Mouse (Mus musculus): ENCODE data around the gene Pabpn1l.
"Not testable (repeated sequence)": the region's sequence is repeated elsewhere in the genome, so short reads cannot be mapped to it uniquely, and the experiment has no call there.

Gene Pabpn1l

GRCm38 (mm10) chr8:122576648-122577022 is 45.9 kb downstream of the Pabpn1l start, which contains the start of gene Aprt:
Gene Aprt (minus strand): TSS chr8:122576909.
- peak; percentile 91 to 92 for DNase-seq (ENCODE audit: low spot score in 2 of 2)

- no peak for DNase-seq (ENCODE audit: low spot score in 2 of 2)
These were observed 46.5 kb downstream of the Pabpn1l start for GRCm38 (mm10) chr8:122575735-122576647.

- no peak for DNase-seq (ENCODE audit: low spot score in 2 of 2)
These were observed 47.3 kb downstream of the Pabpn1l start for GRCm38 (mm10) chr8:122575286-122575685.

- no peak for DNase-seq (ENCODE audit: low spot score in 2 of 2)
These were observed 47.8 kb downstream of the Pabpn1l start for GRCm38 (mm10) chr8:122574667-122575251.

- DNase-seq (ENCODE audit: low spot score in 2 of 2): no peak
These were observed 48.3 kb downstream of the Pabpn1l start for GRCm38 (mm10) chr8:122574264-122574663.

- DNase-seq (ENCODE audit: low spot score in 2 of 2): no peak
These were observed 49.0 kb downstream of the Pabpn1l start for GRCm38 (mm10) chr8:122573577-122573976.

GRCm38 (mm10) chr8:122573176-122573575 is 49.4 kb downstream of the Pabpn1l start:
- not testable (repeated sequence) for DNase-seq (ENCODE audit: low spot score in 2 of 2)

GRCm38 (mm10) chr8:122572751-122573150 is 49.8 kb downstream of the Pabpn1l start:
- no peak for DNase-seq (ENCODE audit: low spot score in 2 of 2)

GRCm38 (mm10) chr8:122571750-122572267 is 50.7 kb downstream of the Pabpn1l start:
- no peak for DNase-seq (ENCODE audit: low spot score in 2 of 2)

- DNase-seq (ENCODE audit: low spot score in 2 of 2): no peak
These were observed 51.4 kb downstream of the Pabpn1l start for GRCm38 (mm10) chr8:122571153-122571552.

GRCm38 (mm10) chr8:122569996-122570395 is 52.5 kb downstream of the Pabpn1l start:
- no peak for DNase-seq (ENCODE audit: low spot score in 2 of 2)

All from frontal cortex, postnatal 14 days (tissue).